Mouse (Mus musculus) adrenal gland, postnatal 25 days (tissue): ENCODE results near the gene Id1. TPM values are rescaled to one million over a fixed set of nuclear protein-coding genes. Genes with fewer than 3 reads are reported as not detected.

Experiments
- DNase-seq: peaks from one replicate; pipeline ENCODE4 v3.0.0; 2021; ENCODE audit warnings: mixed read lengths
- long read RNA-seq: library from polyadenylated mRNA; stranded (forward); transcript quantifications from one replicate; pipeline ENCODE4 v2.0.0, GENCODE M21; 2021
- total RNA-seq: library from RNA; stranded (reverse); gene quantifications from 2 replicates; pipeline ENCODE4 v1.2.3, GENCODE M21; 2021

Gene Id1
- total RNA-seq = 73.3 and 81.1 TPM in 2 replicates
- long read RNA-seq, transcript Id1-201 (2 exons, 934 nt) = major isoform, 16 of 23 reads
- long read RNA-seq, transcript Id1-202 (1 exons, 1,160 nt) = minor isoform, 6 of 23 reads
- long read RNA-seq, partial matches to known transcripts = 0 of 23 reads
- long read RNA-seq, other reads (novel, unspliced or antisense) = 1 of 23 reads

DNA sequence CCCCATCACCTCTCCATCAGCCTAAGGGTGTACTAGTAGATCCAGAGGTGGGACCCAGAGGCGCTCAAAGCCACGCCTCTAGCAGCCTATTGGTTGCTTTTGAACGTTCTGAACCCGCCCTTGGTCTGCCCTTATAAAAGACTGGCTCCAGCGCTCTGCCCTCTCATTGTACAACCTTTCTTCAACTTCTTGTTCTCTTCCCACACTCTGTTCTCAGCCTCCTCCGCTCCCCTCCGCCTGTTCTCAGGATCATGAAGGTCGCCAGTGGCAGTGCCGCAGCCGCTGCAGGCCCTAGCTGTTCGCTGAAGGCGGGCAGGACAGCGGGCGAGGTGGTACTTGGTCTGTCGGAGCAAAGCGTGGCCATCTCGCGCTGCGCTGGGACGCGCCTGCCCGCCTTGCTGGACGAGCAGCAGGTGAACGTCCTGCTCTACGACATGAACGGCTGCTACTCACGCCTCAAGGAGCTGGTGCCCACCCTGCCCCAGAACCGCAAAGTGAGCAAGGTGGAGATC is at the start of gene Id1:
Gene Id1, plus strand, starts transcription at position 162 of the 512 bp plus-strand sequence.
- peak; percentile 83 for DNase-seq

GRCm38 (mm10) chr2:152686399-152686798 is 49.7 kb upstream of the Id1 start:
- no peak for DNase-seq

- DNase-seq = peak; percentile 92
Measured at GRCm38 (mm10) chr2:152686806-152687267, 49.2 kb upstream of the Id1 start, which contains the start of gene Mcts2. Gene Mcts2 (plus strand): TSS chr2:152687035.

- no peak for DNase-seq
Measured at GRCm38 (mm10) chr2:152691564-152692217, 44.4 kb upstream of the Id1 start.

GRCm38 (mm10) chr2:152693233-152693632 is 42.8 kb upstream of the Id1 start:
- DNase-seq = peak; percentile 73

- no peak for DNase-seq
Measured at GRCm38 (mm10) chr2:152693735-152694134, 42.3 kb upstream of the Id1 start.

GRCm38 (mm10) chr2:152694708-152695107 is 41.3 kb upstream of the Id1 start:
- DNase-seq = peak; percentile 70

DNA sequence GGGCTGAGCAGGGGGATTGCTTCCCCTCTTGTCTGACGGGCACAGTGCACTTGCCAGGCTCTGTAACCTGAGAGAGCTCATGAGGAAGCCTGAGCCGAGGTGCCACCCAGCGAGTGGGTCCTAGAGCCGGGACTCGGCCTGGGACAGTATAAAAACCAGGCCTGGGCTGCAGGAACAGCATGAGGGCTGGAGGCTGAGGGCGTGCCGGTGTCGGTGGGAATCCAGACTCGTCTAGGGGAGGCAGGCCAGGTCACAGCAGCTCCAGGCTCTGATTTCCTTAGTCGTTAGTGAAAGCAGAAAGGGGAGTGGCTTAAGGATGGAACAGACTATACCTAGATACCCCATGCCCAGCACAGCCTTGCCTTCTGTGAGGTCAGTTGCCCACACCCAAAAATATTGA is 40.0 kb upstream of the Id1 start:
- no peak for DNase-seq

GRCm38 (mm10) chr2:152696476-152697164 is 39.4 kb upstream of the Id1 start:
- DNase-seq = peak; percentile 94

DNA sequence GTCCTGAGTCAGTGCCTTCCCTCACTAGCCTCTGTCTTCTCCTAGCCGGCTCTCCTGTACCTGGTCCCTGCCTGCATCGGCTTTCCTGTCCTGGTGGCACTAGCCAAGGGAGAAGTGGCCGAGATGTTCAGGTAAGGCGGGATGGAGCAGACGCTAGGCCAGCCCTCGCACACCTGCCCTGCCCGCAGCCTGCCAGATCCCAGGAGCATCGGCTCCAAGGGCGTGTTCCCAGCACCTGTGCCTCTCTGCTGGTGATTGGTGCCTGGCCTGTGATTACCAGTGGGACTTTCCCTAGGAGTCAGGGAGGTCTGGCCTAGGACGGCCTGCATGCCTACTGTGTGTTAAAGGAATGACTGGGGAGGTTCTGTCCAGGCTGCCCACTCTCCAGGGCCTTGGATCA is 35.9 kb upstream of the Id1 start:
- DNase-seq = no peak

GRCm38 (mm10) chr2:152700725-152701124 is 35.3 kb upstream of the Id1 start:
- no peak for DNase-seq

GRCm38 (mm10) chr2:152703596-152704255 is 32.3 kb upstream of the Id1 start:
- DNase-seq = no peak

DNA sequence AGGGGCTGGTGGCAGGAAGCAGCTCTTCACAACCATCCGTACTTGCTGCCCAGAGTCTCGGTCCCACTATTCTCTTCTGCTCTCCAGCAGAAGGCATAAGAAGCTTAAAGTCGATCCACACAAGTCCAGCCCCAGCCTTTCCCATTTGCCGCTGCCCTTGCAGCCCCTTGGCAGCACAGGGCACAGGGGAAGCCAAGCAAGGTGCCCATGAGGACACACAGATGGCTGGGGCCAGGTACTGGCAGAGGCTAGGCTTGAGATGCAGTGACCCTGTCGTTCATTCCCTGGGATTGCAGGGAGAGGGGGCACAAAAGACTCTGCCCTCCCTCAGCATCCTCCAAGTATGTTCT is 31.8 kb upstream of the Id1 start:
- DNase-seq = no peak

GRCm38 (mm10) chr2:152704811-152705370 is 31.2 kb upstream of the Id1 start:
- DNase-seq = no peak

- peak; percentile 70 for DNase-seq
Measured at GRCm38 (mm10) chr2:152705993-152706571, 30.0 kb upstream of the Id1 start.

- DNase-seq = no peak
Measured at GRCm38 (mm10) chr2:152707186-152707585, 28.9 kb upstream of the Id1 start.

- DNase-seq = peak; percentile 92
Measured at GRCm38 (mm10) chr2:152707627-152708026, 28.4 kb upstream of the Id1 start.

DNA sequence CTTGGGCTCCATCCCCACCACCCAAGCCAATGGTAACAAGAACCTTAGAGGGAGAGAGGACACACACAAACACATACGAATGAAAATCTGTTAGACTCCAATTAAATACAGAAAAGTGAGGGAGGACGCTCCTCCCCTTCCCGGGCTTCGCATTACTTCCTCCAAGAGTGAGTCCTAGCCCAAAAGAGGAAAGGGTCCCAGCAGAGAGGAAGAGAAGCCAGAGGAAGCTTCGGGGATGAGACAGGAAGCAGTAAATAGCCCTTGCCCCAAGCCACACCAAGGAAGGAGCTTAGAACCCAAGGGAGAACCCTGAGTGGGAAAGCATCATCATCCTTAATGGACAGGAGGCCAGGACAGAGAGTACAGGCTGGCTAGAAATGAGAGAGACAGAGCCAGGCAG is 27.0 kb upstream of the Id1 start:
- no peak for DNase-seq

GRCm38 (mm10) chr2:152716241-152716772 is 19.7 kb upstream of the Id1 start:
- DNase-seq = no peak

- DNase-seq = no peak
Measured at GRCm38 (mm10) chr2:152717652-152718051, 18.4 kb upstream of the Id1 start.

- DNase-seq = no peak
Measured at GRCm38 (mm10) chr2:152718076-152718475, 18.0 kb upstream of the Id1 start.
